Mouse (Mus musculus) lung, postnatal 0 days (tissue): Measurements from ENCODE around the gene Gbf1.

Source experiments
- CTCF ChIP-seq: IDR thresholded peaks from 2 replicates; pipeline ENCODE4 v1.5.1; 2016; ENCODE audit warnings: antibody characterized with exemption, mild to moderate bottlenecking
- EP300 ChIP-seq: IDR thresholded peaks from 2 replicates; pipeline ENCODE4 v1.6.1; 2016; ENCODE audit warnings: antibody characterized with exemption, mild to moderate bottlenecking, control low read depth

DNA sequence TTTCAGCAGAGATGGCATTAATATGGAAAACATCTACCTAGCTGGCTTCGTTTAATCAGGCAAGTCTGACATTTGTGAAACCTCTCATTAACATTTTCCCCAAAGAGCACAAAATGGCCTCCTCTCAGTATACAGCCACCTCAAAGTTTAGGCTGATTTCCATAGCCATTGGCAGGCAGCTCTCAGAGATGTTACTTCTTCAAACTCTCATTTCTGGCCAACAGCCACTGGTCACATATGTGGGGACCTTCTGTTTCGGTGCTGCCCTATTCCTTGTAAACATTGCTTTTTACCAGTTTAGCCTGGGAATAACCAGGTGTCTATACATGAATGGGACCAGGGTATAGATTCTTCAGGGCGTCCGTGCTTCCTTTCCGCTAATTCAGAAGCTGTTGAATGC, 67.8 kb downstream of the Gbf1 start:
- no peak for TF ChIP-seq EP300
- TF ChIP-seq CTCF = no peak
